Mouse (Mus musculus) bone marrow, adult 2 months (tissue): ENCODE measurements around the gene Kcnd3.

ENCODE experiments used
- CTCF ChIP-seq: fragments of 200-500 bp; IDR thresholded peaks from 2 replicates; pipeline ENCODE4 v1.5.1; 2011; ENCODE audit warnings: low read length, control low read depth; ENCODE audit not compliant: control insufficient read depth, insufficient read depth
- POLR2A ChIP-seq: fragments of 200-500 bp; IDR thresholded peaks from 2 replicates; pipeline ENCODE4 v1.6.1; 2011; ENCODE audit warnings: low read depth, mild to moderate bottlenecking, control low read depth, low read length, borderline replicate concordance; ENCODE audit not compliant: control insufficient read depth

DNA sequence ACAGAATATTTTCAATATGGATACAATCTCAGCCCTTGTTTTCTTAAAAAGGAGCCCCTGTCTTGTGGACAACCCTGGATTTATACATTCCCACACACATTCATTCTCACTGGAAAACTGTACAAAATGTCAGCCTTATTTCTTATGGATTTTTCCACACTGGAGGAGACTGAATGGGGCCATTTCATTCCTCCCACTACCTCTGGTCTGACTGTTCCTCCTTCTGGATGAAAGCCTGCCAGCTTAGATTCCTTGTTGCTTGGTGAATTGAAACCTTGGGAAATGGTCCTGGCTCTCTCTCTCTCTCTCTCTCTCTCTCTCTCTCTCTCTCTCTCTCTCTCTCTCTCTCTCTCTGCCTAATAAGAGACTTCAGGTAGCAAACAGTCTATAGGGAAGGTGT is 260.7 kb downstream of the Kcnd3 start:
- no peak for TF ChIP-seq POLR2A
- TF ChIP-seq CTCF, result no peak
